Mouse (Mus musculus): ENCODE data around the gene Pds5a.

GRCm38 (mm10) chr5:65613152-65613924 is 84.7 kb downstream of the Pds5a start:
- TF ChIP-seq POLR2A (IDR thresholded peaks at IDR 0.05; ENCODE audit: borderline replicate concordance, extremely low read depth, insufficient read depth, insufficient read length, poor library complexity, severe bottlenecking) (no peak), CTCF (IDR thresholded peaks at IDR 0.05; ENCODE audit: borderline replicate concordance, extremely low read depth, insufficient read depth, insufficient read length) (no peak)
